Mouse (Mus musculus): ENCODE measurements around the gene Gm21119.
"Not testable (repeated sequence)": the region's sequence is repeated elsewhere in the genome, so short reads cannot be mapped to it uniquely, and the experiment has no call there.

Gm21119 gene

DNA sequence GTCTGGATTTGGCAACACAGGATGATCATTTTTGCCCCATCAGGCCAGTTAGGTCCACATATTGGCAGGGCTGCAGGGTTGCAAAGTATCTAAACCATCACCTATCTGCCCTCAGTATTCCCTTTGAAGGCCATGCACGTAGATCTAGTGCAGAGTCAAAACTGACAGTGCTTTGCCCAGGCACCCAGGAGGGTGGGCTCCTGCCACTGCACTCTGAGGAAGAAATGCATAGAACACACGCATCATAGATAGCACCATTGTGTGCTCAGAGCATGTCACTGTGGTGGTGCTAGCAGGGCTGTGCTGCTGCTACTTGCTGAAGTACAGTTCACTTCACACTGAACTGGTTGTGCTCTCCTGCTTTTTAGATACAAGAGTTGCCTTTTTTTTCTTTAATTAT, at the start of gene Gm21119:
TSS of gene Gm21119 (plus strand) at position 301 of the 400 bp plus-strand sequence.
- not testable (repeated sequence) for DNase-seq

DNA sequence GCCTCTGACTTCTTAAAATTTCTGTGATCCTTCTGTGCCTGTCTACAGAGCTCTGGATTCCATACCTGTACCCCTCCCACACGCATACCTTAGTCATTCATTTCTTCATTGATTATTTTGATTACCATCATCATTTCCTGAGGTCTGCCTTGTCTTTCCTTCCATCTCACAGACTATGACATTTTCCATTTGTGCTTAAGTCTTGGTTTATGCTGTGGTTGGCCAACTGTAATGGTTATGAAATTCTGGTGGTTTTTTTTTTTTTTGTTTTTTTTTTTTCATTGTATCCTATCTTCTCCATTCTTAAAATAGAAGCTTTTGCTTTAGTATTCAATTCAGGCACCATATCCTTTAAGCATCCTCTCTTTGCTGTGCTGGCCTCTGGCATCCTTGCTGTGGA, 48.0 kb upstream of the Gm21119 start:
- not testable (repeated sequence) for DNase-seq

DNA sequence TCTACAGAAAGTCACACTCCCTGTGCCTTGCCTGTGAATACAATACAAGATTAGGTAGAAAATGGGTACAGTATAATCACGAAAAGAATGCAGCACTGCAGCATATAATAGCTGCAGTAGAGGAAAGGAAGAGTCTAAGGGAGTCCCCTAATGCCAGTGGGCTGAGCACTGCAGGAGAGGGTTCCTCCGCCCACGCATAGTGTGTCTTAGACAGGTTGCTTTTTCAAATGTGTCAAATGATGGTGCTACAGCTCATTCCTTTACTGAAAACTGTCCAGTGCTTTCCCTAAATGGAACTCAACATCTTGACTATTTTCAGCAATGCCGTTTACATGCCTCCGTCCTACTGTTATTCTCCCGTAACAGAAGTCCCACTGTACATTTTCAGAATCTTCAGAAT, 33.6 kb upstream of the Gm21119 start:
- not testable (repeated sequence) for DNase-seq

DNA sequence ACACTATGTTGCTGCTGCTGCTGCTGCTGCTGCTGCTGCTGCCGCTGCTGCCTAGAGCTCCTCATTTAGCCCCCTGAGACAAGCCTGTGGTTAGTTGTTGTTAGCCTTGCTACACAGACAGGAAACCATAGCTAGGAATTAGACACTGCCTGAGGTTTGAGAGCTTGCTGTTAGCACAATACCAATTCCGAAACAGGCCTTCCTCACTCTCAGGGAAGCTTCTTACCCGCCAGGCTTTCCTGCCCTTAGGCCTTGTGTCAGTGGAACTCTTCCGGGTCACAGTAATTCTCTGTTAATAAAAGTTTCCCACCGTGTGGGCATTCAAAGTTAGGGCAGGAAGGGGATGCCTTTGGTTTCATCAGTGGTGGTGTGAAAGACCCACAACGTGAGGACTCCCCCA, 31.9 kb upstream of the Gm21119 start:
- not testable (repeated sequence) for DNase-seq

DNA sequence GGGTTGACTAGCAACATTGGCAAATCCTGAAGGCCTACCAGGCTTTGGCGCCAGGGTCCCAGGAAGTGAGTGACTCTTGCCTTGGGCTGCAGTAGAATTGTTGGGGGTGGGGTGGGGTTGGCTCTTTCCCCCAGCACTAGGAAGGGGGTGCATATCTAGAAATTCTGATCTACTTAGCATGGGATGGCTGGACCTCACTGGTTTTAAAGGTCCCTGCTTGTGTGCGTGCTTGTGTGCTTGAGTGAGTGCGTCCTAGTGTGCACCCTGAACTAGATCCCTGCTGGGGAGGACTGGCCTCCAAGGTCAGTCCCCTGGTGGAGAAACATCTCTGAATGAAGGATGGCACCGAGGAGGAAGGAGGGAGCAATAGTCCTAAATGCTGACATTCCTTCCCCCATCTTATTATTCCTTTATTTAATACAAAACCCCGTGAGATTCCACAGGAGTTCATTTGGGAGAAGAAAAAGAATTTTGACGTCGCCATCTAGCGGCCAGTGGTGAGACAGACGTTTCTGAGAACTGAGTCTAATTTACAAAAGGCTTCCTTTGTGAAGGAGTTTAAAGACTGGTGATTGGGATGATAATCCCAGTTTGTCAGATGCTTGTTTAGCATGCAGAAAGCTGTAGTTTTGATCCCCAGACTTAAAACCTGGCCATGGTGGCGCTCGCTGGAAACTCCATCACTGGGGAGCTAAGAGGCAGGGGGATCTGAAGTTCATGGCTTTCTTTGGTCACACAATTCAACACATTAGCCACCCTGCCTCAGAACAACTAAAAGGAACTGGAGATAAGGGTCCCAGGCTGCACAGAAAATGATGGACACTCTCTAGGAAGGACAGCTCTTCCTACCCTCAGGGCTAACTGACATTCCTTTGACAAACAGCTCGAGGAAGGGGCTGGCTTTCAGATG, 26.2 kb upstream of the Gm21119 start:
- DNase-seq, result peak; percentile 36

DNA sequence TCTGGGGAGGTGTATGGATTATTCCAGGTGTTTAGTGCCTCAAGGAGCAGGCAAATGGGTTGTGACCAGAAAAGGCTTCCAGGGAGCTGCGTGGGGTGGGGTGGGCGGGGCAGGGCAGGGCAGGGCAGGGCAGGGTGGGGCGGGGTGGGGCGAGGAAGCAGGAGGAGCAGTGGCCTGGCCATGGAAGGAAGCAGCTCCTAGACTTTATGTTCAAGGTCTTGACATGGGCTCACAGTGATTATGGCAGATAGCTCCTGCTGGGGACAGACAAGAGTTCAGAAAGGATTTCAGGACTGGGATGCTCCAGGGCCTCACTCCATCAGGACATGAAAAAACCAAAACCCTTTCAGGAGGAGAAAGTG, 25.6 kb upstream of the Gm21119 start:
- DNase-seq, result peak; percentile 24

DNA sequence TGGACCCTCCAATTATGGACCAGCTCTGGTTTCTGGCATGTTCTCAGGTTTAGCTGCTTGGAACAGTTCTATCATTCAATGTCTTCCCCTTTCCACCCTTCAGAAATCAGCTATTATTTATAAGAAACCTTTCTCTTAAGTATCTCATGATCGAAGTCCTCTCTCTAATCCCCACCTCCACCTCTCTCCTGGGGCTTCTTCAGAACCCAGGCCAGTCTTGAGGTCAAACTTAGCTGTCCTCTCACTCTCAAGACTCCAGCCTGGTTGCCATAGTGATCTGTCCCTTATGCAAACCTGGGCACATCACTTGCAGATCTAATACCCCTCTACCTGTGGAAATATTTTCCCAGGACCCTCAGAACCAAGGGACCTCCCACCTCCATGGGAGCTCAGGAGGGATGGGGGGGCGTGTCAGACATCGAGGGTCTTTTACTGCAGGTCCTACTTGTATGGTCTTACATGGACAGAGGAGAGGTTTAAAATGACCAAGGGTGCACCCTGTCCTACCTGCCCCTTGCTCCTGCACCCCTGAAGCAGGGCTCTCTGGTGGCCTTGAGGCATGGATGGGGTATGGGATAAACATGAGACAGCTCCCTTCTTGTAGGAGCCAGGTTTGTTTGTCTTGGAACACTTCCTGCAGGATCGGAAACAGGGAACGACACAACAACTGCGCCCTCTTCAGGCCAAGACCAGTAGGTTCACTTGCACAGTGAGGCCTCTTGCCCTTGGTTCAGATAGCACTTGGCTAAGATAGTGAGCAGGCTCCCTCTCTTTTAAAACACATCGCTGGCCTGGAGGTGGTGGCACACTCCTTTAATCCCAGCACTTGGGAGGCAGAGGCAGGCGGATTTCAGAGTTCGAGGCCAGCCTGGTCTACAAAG, 24.4 kb upstream of the Gm21119 start:
- peak; percentile 57 for DNase-seq

DNA sequence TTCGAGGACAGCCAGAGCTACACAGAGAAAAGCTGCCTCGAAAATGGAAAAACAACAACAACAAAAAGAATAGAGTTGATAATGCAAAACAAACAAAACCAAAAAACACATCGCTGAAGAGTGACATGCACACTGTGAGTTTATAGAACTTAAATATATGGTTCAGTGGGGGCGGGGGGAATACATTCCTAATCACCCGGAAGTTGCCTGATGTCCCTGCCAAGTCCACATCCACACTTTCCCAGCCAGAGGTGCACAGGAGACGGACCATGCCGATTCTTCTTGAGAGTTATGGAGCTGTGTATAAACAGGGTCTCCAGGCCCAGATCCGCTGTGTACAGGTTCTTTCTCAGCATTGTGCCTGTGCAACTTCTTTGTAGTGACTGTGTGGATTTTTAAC, 23.7 kb upstream of the Gm21119 start:
- not testable (repeated sequence) for DNase-seq

DNA sequence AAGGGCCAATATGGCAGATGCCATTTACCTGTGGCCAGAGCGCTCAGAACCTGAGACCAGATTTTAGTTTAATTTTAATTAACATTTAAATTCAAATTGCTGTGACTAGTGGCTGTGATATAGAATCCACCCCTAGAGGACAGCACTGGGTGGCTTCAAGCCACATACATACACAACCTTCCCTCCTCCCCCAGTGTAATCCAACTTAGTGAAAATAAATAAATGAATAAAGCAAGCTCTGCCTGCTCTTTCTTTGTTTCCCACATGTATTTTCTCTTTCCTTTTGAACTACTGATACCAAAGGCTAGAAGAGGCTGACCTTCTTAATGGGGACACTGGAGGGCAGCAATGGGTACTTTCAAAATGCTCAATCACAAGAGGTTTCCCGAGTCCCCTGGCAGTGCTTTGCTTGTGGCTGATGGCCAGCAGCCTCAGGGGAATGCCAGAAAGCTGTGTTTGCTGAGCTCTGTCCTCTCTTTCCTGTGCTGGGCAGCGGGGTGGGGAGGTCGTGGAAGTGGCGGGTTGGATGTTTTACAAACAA, 21.9 kb upstream of the Gm21119 start:
- peak; percentile 44 for DNase-seq

DNA sequence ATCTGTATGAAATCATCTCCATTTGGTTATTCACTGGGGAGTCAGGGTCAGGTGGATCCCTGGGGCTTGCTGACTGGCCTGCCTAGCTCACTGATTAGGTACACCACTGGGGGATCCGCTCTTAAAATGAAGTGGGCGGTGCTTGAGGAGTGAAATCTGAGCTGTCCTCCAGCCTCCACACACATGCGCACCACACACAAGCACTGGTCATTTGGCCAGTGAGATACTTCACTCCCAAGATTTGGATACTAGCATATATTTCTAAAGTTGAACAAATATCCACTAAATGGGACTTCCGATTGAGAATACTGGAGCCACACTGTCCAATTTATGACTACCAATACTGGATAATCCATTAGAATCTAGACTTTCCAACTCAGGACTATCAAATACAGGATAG, 20.9 kb upstream of the Gm21119 start:
- DNase-seq, result peak; percentile 59

DNA sequence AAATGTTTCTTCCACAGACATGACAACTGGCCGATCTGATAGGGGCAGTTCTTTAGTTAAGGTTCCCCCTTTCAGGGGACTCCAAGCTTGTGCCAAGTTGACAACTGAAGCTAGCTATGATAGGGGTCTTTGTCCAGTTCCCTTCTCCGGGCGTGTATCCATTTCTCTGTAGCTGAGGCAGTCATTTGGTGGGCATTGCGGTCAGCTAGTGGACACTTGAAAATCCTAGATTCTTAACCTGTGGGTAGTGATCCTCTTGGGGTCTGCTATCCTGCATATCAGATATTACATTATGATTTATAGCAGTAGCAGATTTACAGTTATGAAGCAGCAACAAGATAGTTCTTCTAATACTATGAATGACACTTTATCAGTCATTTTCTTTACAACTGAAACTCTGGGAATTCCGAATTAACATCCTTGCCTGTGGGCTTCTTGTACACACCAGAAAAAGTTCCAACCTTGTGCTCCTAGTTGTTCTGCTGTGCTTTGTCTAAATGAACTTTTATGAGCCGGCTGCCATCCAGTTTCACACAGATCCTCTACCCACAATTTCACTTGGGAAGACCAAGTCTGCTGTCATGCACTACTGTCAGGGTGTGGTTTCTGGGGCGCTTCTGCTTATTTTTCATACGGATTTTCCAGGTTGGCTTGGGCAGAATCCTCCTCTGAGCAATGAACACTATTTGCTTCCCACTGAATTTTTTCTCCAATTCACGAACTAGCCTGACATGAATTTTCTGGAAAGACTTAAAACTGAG, 18.5 kb upstream of the Gm21119 start:
- DNase-seq, result peak; percentile 20

DNA sequence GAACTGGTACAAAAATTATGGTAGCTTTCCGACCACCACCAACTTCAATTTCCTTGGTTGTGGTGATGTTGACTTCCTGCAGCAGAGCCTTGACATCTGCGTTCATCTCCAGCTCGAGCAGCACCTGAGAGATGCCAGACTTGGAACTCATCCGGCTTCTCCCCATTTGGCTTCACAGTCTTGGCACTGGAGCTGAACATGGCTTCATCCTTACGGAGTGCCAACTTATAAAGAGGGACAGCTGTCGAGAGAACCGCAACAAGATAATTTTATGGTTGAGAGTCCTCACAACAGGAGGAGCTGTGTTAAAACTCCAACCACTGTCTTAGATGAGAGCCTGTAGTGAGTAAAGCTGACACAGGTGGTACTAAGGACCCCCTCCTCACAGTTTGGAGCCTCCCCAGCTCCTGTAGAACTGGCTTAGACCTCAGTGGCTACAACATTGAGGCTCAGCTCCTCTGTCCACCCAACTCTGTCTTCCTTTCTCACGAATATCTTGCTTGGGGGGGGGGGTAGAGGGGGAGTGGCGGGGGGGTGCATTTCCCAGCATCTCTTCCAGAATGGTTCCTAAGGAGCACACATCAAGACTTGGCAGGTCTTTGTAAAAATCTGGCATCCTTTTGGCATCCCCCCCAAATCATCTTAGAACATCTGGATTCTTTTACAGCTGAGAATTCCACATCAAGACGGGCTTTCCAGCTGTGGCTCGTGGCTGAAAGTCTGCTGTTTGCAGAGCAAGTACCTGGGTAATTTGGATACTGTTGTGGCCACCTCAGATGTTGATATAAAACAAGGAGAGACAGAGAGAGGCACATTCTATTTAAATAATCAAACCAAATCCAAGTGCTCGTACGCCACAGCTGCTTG, 17.6 kb upstream of the Gm21119 start:
- DNase-seq, result peak; percentile 82

DNA sequence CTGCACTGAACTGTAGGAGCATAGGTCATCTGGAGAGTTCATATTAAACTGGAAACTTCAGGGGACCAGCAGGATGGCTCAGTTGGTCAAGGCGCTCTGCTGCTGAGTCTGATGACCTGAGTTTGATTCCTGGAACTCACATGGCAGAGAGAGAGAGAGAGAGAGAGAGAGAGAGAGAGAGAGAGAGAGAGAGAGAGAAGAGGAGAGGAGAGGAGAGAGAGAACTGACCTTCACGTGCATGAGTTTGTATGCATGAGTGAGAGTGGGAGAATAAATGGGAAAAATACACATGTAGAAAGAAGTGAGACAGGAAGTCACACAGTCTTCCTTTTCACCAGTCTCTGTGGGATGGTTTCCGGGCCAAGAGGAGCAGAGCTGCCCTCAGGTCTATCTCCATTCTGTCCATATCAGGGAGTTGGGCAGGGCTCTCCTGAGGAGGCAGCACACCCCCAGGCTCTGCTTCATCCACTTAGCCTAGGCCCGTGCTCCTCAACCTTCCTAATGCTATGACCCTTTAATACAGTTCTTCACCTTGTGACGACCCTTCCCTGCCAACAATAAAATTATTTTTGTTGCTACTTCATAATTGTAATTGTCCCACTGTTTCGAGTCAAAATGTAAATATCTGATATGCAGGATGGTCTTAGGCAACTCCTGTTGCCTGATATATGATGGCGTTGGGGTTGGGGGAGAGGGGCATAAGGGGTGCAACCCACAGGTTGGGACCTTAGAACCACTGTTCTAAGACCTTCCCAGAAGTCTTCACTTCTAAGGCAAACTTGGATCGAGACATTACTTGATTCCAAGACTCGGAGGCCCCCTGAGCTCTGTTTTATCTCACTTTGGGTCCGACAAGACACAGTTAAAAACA, 16.2 kb upstream of the Gm21119 start:
- not testable (repeated sequence) for DNase-seq

DNA sequence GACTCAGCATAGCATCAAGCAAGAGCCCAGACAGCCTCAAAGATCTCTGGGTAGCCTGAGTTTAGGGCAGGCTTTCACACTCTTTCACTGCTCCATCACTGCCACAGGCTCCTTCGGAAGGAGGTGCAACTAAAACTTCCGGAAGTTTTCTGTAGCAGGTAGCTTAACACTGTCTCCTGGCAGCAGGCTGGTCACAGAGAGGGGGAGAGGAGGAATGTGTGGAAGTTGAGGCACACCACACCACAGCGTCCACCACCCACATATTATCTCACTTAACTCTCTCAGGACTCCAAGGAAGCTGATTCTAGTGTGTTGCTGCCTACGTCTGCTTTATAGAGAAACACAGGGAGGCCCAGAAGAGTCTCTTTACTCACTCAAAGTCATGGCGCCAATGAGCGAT, 15.4 kb upstream of the Gm21119 start:
- not testable (repeated sequence) for DNase-seq

DNA sequence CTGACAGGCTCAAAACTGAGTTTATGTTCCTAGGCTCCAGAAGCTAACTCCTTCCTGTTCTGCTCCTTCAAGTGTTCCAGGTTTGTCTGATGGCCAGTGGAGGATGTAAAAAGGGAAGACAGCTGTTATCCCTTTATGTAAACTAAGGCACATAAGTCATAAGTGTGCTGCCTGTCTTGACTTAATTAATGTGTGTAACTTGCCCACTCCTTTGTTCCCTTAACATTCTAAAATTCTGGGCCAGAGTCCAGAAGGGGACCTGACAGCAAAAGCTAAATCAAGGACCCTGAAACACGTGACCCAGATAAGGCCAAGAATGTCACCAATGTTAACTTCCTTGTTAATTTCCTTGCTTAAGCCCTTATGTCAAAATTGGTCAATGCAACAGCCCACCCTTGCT, 3.9 kb upstream of the Gm21119 start:
- DNase-seq, result not testable (repeated sequence)

DNA sequence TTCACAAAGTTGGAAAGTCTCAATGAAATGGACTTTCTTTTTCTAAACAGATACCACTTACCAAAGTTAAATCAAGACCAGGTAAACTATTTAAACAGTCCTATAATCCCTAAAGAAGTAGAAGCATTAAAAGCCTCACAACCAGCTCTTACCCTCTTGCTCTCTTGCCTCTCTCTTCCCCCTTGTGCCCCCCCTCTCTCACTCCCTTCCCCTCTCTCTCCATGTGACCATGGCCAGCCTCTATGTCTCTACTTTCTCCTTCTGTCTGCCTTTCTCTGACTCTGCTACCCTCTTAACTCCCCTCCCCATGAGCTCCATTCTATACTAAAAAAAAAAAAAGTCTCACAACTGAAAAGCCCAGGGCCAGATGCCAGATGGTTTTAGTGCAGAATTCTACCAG, 2.0 kb upstream of the Gm21119 start:
- DNase-seq, result not testable (repeated sequence)

DNA sequence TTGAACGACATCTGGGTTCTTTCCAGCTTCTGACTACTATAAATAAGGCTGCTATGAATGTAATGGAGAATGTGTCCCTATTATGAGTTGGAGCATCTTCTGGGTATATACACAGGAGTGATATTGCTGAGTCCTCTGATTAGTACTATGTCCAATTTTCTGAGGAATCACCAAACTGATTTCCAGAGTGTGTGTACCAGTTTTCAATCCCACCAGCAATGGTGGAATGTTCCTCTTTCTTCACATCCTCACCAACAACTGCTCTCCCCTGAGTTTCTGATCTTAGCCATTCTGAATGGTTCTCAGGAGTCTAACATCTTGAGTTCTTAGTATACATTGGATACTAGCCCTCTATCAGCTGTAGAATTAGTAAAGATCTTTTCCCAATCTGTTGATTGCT, 16.0 kb downstream of the Gm21119 start:
- not testable (repeated sequence) for DNase-seq

DNA sequence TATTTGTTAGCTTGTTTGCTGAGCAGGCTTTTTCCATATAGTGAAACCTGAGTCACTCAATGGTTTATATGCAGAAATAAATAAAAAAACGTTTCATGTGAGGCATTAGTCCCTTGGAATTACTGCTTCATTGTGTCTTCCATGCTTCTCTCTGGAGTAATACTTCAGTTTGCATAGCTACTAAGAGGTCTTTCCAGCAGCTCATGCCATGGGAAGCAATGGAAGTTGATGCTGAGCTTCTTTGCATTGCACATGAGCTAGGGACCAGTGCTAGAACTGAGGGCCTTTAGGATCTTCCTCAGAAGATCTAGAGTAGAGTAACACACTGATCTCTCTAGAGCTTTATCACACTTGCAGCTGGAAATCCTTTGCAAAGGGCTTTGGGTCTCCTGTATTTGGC, 23.2 kb downstream of the Gm21119 start:
- DNase-seq, result not testable (repeated sequence)

DNA sequence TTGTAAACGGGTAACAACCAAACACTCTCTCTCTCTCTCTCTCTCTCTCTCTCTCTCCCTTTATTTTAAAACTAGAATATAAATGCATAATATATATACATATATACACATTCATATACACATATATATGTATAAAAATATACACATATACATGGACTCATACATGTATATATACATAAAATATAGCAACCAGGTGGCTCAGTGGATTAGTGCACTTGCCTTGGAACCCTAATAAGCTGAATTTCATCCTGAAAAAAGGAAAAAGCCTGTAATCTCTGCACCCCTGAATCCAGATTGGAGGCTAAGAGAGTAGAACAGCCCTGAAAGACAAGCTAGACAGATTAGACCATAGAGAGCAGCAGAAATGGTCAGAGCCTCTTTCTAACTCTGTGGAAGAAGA, 28.8 kb downstream of the Gm21119 start:
- not testable (repeated sequence) for DNase-seq

DNA sequence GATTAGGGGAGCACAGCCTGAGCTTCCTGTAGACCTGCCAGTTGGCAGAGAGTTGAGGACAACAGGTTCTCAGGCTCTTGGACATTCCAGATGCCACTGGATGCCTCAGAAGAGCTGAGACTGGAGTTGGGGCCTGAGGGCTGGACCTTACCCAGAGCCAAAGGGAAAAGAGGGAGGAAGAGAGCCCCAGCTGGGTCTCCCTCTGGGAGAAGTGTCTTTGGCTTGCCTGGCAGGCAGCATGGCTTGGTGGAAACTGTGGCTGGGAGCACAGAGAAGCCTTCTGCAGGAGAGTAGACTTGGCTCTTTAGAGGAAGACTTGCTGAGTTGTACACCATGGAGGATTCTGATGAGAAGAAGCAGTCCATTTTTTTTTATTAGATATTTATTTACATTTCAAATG, 38.3 kb downstream of the Gm21119 start:
- DNase-seq, result peak; percentile 32

DNA sequence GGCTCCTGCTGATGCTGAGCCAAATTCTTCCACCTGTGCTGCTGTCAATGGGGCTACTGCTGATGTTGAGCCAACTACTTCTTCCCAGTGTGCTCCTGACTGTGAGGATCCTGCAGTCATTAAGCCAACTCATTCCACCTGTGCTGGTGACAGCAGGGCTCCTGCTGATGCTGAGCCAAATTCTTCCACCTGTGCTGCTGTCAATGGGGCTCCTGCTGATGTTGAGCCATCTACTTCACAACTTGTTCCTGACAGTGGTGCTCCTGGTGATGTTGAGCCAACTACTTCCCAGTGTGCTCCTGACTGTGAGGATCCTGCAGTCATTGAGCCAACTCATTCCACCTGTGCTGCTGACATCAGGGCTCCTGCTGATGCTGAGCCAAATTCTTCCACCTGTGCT, 63.7 kb downstream of the Gm21119 start:
- peak; percentile 68 for DNase-seq

All from cerebellum, adult 9-11 months (tissue).